Mouse (Mus musculus): ENCODE data around the gene Naa20. TPM values are rescaled to one million over a fixed set of nuclear protein-coding genes. Genes with fewer than 3 reads are reported as not detected.

Gene Naa20
- 228 TPM for polyA plus RNA-seq (2014; fragmentation: Illumina TruSeq; extraction: RNeasy Lipid Tissue Mini Kit (QIAGEN cat#74804); ENCODE audit: low read depth, low replicate concordance)

GRCm38 (mm10) chr2:145901861-145902260 is at the start of gene Naa20:
Gene Naa20, plus strand, starts transcription at chr2:145902099.

GRCm38 (mm10) chr2:145934339-145935231 is 32.7 kb downstream of the Naa20 start, which contains the start of the genes Cfap61 and Crnkl1:
Gene Cfap61, plus strand, starts transcription at chr2:145934784.
Gene Crnkl1, minus strand, starts transcription at chr2:145935014.

Other genes with a start within 250 kb of the Naa20 start
- gene Rin2, start 226.9 kb upstream of the Naa20 start, polyA plus RNA-seq (2014; fragmentation: Illumina TruSeq; extraction: RNeasy Lipid Tissue Mini Kit (QIAGEN cat#74804); ENCODE audit: low read depth, low replicate concordance), result 110 TPM
- gene Cfap61, start 32.7 kb downstream of the Naa20 start, polyA plus RNA-seq (2014; fragmentation: Illumina TruSeq; extraction: RNeasy Lipid Tissue Mini Kit (QIAGEN cat#74804); ENCODE audit: low read depth, low replicate concordance), result 0.69 TPM
- 49.4 TPM for gene Crnkl1, start 32.9 kb downstream of the Naa20 start, polyA plus RNA-seq (2014; fragmentation: Illumina TruSeq; extraction: RNeasy Lipid Tissue Mini Kit (QIAGEN cat#74804); ENCODE audit: low read depth, low replicate concordance)

Measured in sigmoid colon, adult 10 weeks (tissue).